Comparison of ENCODE assay signal across 8 mouse cellular contexts in genomic region chr9:43238631-43239545, GRCm38 (mm10). TPM values are rescaled to one million over a fixed set of nuclear protein-coding genes. Genes with fewer than 3 reads are reported as not detected.
DNase-seq lines count a peak whose midpoint lies in the region; TF ChIP-seq lines count a peak whose summit lies in the region.

No protein-coding gene starts in this region.

- peaks cover 6% of the 10 kb centered on the region for H3K79me2 ChIP-seq in myocyte (ENCODE audit: control insufficient read depth, insufficient read depth)

- H3K4me3 ChIP-seq in E14TG2a.4 (replicated peaks; ENCODE audit: low read length) (peak overlapping the region; percentile 81), myocyte (peak overlapping the region; percentile 65)
- H3K4me3 ChIP-seq in forebrain, embryonic 10.5 days: peak overlapping the region; percentile 91

- H3K27ac ChIP-seq in forebrain, embryonic 10.5 days: peak overlapping the region; percentile 93

- under 1% methylated on average over 51 of the region's 51 CpGs for WGBS in forebrain, embryonic 10.5 days

- peak overlapping the region; percentile 62 for H3ac ChIP-seq in myocyte (ENCODE audit: control insufficient read depth, insufficient read length)

- no peaks in the 10 kb centered on the region for H3K9me3 ChIP-seq in E14TG2a.4 (ENCODE audit: low read length)
- no peaks in the 10 kb centered on the region for H3K9me3 ChIP-seq in forebrain, embryonic 10.5 days

- H3K36me3 ChIP-seq in E14TG2a.4 (ENCODE audit: insufficient read depth, low read length): no peaks in the 10 kb centered on the region
- peaks cover 31% of the 10 kb centered on the region for H3K36me3 ChIP-seq in forebrain, embryonic 10.5 days (replicated peaks)
- H3K36me3 ChIP-seq in myocyte (ENCODE audit: control insufficient read depth, insufficient read depth): no peaks in the 10 kb centered on the region

- TF ChIP-seq CTCF in E14TG2a.4 (conservative IDR thresholded peaks at IDR 0.05; ENCODE audit: low read length): no peak

- H3K4me2 ChIP-seq in myocyte (ENCODE audit: low read depth): peak overlapping the region; percentile 73

- H3K4me1 ChIP-seq in E14TG2a.4 (replicated peaks; ENCODE audit: low read depth, low read length): peaks cover 34% of the 10 kb centered on the region
- H3K4me1 ChIP-seq in forebrain, embryonic 10.5 days: peaks cover 73% of the 10 kb centered on the region

- TF ChIP-seq POLR2A in myocyte (IDR thresholded peaks at IDR 0.05; ENCODE audit: insufficient read length, low read depth): no peak

- H3K27me3 ChIP-seq in E14TG2a.4 (ENCODE audit: insufficient read depth, low read length) (peaks cover 90% of the 10 kb centered on the region), myocyte (ENCODE audit: control insufficient read depth, insufficient read depth, insufficient read length) (no peaks in the 10 kb centered on the region)
- H3K27me3 ChIP-seq in forebrain, embryonic 10.5 days (ENCODE audit: poor library complexity, severe bottlenecking): peaks cover 26% of the 10 kb centered on the region

- DNase-seq in 3134 (ENCODE audit: extremely low read depth, insufficient read length, low spot score): peak; percentile 69
- DNase-seq in forebrain, embryonic 10.5 days (ENCODE audit: extremely low spot score, low spot score): peak; percentile 40
- DNase-seq in kidney, postnatal 10 days: peak; percentile 57
- no peak for DNase-seq in cerebellum, adult 9-10 months
- DNase-seq in right cerebral cortex, postnatal 25 days: no peak
- DNase-seq in urinary bladder, postnatal 14 days (ENCODE audit: low spot score): no peak

TF ChIP-seq in myocyte, 11 proteins besides CTCF, POLR2A, EP300 and RAD21:
- TF ChIP-seq REST (IDR thresholded peaks at IDR 0.05; ENCODE audit: insufficient read depth, insufficient read length) (no peak), SRF (IDR thresholded peaks at IDR 0.05; ENCODE audit: control insufficient read depth, insufficient read length, low read depth) (no peak), USF1 (IDR thresholded peaks at IDR 0.05; ENCODE audit: low read depth) (no peak), E2F4 (IDR thresholded peaks at IDR 0.05; ENCODE audit: insufficient read depth) (no peak), TCF3 (IDR thresholded peaks at IDR 0.05; ENCODE audit: insufficient read length, low read depth) (no peak), POLR2AphosphoS2 (IDR thresholded peaks at IDR 0.05; ENCODE audit: insufficient read length, low read depth) (no peak), MYOD1 (IDR thresholded peaks at IDR 0.05; ENCODE audit: control insufficient read depth in 1 of 3, insufficient read length in 2 of 3, low read depth in 2 of 3) (peak in 1 of 3 experiments; percentile 6), MAX (IDR thresholded peaks at IDR 0.05; ENCODE audit: low read depth) (no peak), MYOG (IDR thresholded peaks at IDR 0.05; ENCODE audit: control insufficient read depth in 1 of 3, insufficient read depth in 1 of 3, insufficient read length in 2 of 3, low read depth in 2 of 3) (peak in 1 of 3 experiments; percentile 31)
TF ChIP-seq in myocyte: peak in this region for 2.

RNA-seq across cellular contexts. Expression of gene Oaf, which starts 0.8 kb away (rescaled TPM):
- polyA plus RNA-seq in forebrain, embryonic 10.5 days (2016; fragmentation: Nextera tagmentation; extraction: Ambion mirVana): 42.1 and 46.5 TPM in 2 replicates
- polyA plus RNA-seq in myocyte (2012; fragmentation: generic; extraction: Trizol): 27.1 TPM

RNA-seq across cellular contexts. Expression of gene Pou2f3, which starts 28.7 kb away (rescaled TPM):
- not detected in 2 replicates for polyA plus RNA-seq in forebrain, embryonic 10.5 days (2016; fragmentation: Nextera tagmentation; extraction: Ambion mirVana)
- not detected for polyA plus RNA-seq in myocyte (2012; fragmentation: generic; extraction: Trizol)

Comparison
In these comparisons a context has a peak if more than half of its experiments do, and no peak if none do; other contexts are left out.
1. DNase-seq: peak in 3134 (single experiment), forebrain, embryonic 10.5 days (single experiment) and kidney, postnatal 10 days (single experiment); none in cerebellum, adult 9-10 months (single experiment), right cerebral cortex, postnatal 25 days (single experiment) and urinary bladder, postnatal 14 days (single experiment).
2. Peak in every context shown above with its lines, with median percentiles within 50 percentile points of each other: H3K4me3 ChIP-seq.